Mouse (Mus musculus) cerebellum, postnatal 4 days (tissue): ENCODE measurements around the gene Gm20896.
"Not testable (repeated sequence)": the region's sequence is repeated elsewhere in the genome, so short reads cannot be mapped to it uniquely, and the experiment has no call there.

Experiments used
- DNase-seq, 2 experiments: peaks; one replicate each; pipeline ENCODE4 v3.0.0; 2022; ENCODE audit warnings: low spot score in 2 of 2, mixed read lengths in 1 of 2

Gene Gm20896

DNA sequence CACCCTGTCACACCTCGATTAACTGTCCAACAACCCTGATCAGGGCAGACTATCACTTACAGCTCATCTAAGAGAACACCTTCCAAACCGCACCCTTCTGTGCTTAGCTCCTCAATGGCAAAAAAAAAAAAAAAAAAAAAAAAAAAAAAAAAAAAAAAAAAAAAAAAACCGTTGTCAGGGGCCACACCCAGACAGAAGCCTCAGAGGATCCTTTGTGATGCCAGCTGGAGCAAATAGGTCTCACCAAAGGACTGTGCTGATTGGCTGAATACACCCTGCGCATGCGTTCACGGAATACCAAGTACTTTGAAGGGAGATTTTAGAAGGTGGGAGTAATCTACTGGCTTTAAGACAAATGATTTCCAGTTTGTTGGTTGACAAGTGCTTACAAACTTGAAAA, at the start of gene Gm20896:
TSS of gene Gm20896 (minus strand) at position 101 of the 400 bp plus-strand sequence.
- not testable (repeated sequence) for DNase-seq
